8 mouse cellular contexts compared by ENCODE assay signal in the genomic region with DNA sequence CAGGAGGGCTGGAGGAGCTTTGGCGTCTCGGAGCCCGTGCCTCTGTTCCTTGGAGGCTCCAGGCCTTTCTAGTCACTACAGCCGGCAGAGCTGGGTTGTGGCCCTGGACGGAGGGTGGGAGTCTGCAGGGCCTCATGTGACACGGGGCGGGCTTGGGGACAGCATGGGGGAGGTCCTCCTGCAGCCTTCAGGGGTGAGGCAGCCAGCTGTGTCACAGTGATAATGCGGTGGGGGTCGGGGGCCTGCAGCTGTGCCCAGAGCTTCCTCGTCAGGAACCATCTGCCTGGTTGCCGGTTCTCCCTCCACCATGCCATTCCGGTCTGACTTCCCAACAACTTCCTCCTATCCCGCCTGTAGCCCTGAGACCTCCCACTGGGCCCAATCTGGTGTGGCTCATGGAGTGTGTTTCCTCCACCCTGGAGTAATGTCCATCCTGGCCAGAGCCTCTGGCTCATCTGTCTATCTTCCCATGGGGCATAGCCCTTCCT. TPM values are rescaled to one million over a fixed set of nuclear protein-coding genes. Genes with fewer than 3 reads are reported as not detected.
DNase-seq lines count a peak whose midpoint lies in the region; ATAC-seq and TF ChIP-seq lines count a peak whose summit lies in the region.

Cbfa2t3 (minus strand) TSS at position 105 of the 488 bp plus-strand sequence.

- peak within 1 kb of the TSS; percentile 33 for H3K4me3 ChIP-seq in forebrain, embryonic 10.5 days
- H3K4me3 ChIP-seq in forebrain, postnatal 0 days (ENCODE audit: low read depth, low read length): no peak within 1 kb of the TSS
- H3K4me3 ChIP-seq in embryonic facial prominence, embryonic 11.5 days (ENCODE audit: low read depth, low read length): 0 out of 2 replicates have a peak within 1 kb of the TSS, but pooled peaks have one; percentile 3
- peak within 1 kb of the TSS; percentile 44 for H3K4me3 ChIP-seq in heart, embryonic 13.5 days
- peak within 1 kb of the TSS; percentile 90 for H3K4me3 ChIP-seq in megakaryocyte, embryonic 14.5 days (replicated peaks)

- ATAC-seq in forebrain, postnatal 0 days: no peak
- ATAC-seq in embryonic facial prominence, embryonic 11.5 days (replicated peaks; ENCODE audit: insufficient number of reproducible peaks, low FRiP score, low TSS enrichment, low read depth): peak; percentile 66; the same call in 1 of the 2 replicates
- peak; percentile 50; the same call in 1 of the 2 replicates for ATAC-seq in heart, embryonic 13.5 days (ENCODE audit: extremely low read depth, insufficient number of reproducible peaks, low FRiP score, low TSS enrichment)

- peaks cover 29% of the 10 kb centered on the region for H3K4me1 ChIP-seq in forebrain, embryonic 10.5 days
- H3K4me1 ChIP-seq in forebrain, postnatal 0 days (ENCODE audit: insufficient read depth): no peaks in the 10 kb centered on the region
- H3K4me1 ChIP-seq in embryonic facial prominence, embryonic 11.5 days (ENCODE audit: control insufficient read depth, insufficient read depth, low read length): no peaks in the 10 kb centered on the region
- H3K4me1 ChIP-seq in heart, embryonic 13.5 days: peaks cover 34% of the 10 kb centered on the region
- peaks cover 100% of the 10 kb centered on the region for H3K4me1 ChIP-seq in megakaryocyte, embryonic 14.5 days

- H3K27ac ChIP-seq in forebrain, embryonic 10.5 days: peak within 1 kb of the TSS; percentile 42
- no peak within 1 kb of the TSS for H3K27ac ChIP-seq in forebrain, postnatal 0 days (ENCODE audit: low read depth, low read length)
- H3K27ac ChIP-seq in embryonic facial prominence, embryonic 11.5 days (replicated peaks; ENCODE audit: low read depth, low read length): no peak within 1 kb of the TSS
- H3K27ac ChIP-seq in heart, embryonic 13.5 days (replicated peaks): peak within 1 kb of the TSS; percentile 61

- H3K9me3 ChIP-seq in forebrain, embryonic 10.5 days: no peaks in the 10 kb centered on the region
- H3K9me3 ChIP-seq in forebrain, postnatal 0 days (ENCODE audit: low read length): no peaks in the 10 kb centered on the region
- no peaks in the 10 kb centered on the region for H3K9me3 ChIP-seq in embryonic facial prominence, embryonic 11.5 days (replicated peaks; ENCODE audit: control insufficient read depth, low read length)
- no peaks in the 10 kb centered on the region for H3K9me3 ChIP-seq in heart, embryonic 13.5 days
- no peaks in the 10 kb centered on the region for H3K9me3 ChIP-seq in megakaryocyte, embryonic 14.5 days

- no peak within 1 kb of the TSS for H3K9ac ChIP-seq in forebrain, postnatal 0 days
- H3K9ac ChIP-seq in embryonic facial prominence, embryonic 11.5 days (replicated peaks; ENCODE audit: low read length): no peak within 1 kb of the TSS
- peak within 1 kb of the TSS; percentile 67 for H3K9ac ChIP-seq in heart, embryonic 13.5 days

- no peak for DNase-seq in forebrain, embryonic 10.5 days (ENCODE audit: extremely low spot score, low spot score)
- no peak for DNase-seq in forebrain, postnatal 0 days
- no peak for DNase-seq in embryonic facial prominence, embryonic 11.5 days (ENCODE audit: low spot score)
- DNase-seq in kidney, postnatal 36 days: peak; percentile 51 to 54
- peak; percentile 58 for DNase-seq in thymus, postnatal 0 days (ENCODE audit: low spot score)
- no peak for DNase-seq in frontal cortex, adult 2 months (ENCODE audit: extremely low spot score in 1 of 2, low spot score in 1 of 2)

- no peaks in the 10 kb centered on the region for H3K36me3 ChIP-seq in forebrain, embryonic 10.5 days (replicated peaks)
- no peaks in the 10 kb centered on the region for H3K36me3 ChIP-seq in forebrain, postnatal 0 days (ENCODE audit: insufficient read depth)
- H3K36me3 ChIP-seq in embryonic facial prominence, embryonic 11.5 days (replicated peaks; ENCODE audit: control insufficient read depth, insufficient read depth, low read depth, low read length): no peaks in the 10 kb centered on the region
- no peaks in the 10 kb centered on the region for H3K36me3 ChIP-seq in heart, embryonic 13.5 days
- H3K36me3 ChIP-seq in megakaryocyte, embryonic 14.5 days (replicated peaks; ENCODE audit: low read length): peaks cover 41% of the 10 kb centered on the region

- 0 out of 2 replicates have a peak, but pooled peaks cover 3% of the 10 kb centered on the region for H3K27me3 ChIP-seq in forebrain, embryonic 10.5 days (ENCODE audit: poor library complexity, severe bottlenecking)
- H3K27me3 ChIP-seq in forebrain, postnatal 0 days (ENCODE audit: insufficient read depth, low read length): no peaks in the 10 kb centered on the region
- no peaks in the 10 kb centered on the region for H3K27me3 ChIP-seq in embryonic facial prominence, embryonic 11.5 days (ENCODE audit: control insufficient read depth, insufficient read depth, low read length)
- peaks cover 59% of the 10 kb centered on the region for H3K27me3 ChIP-seq in heart, embryonic 13.5 days (replicated peaks)
- H3K27me3 ChIP-seq in megakaryocyte, embryonic 14.5 days (replicated peaks): peaks cover 3% of the 10 kb centered on the region

- 64% methylated on average over 13 of the region's 13 CpGs for WGBS in forebrain, embryonic 10.5 days
- WGBS in forebrain, postnatal 0 days: 67% methylated on average over 13 of the region's 13 CpGs
- WGBS in embryonic facial prominence, embryonic 11.5 days: 55% methylated on average over 13 of the region's 13 CpGs
- WGBS in heart, embryonic 13.5 days: 25% methylated on average over 13 of the region's 13 CpGs

- H3K4me2 ChIP-seq in forebrain, postnatal 0 days (ENCODE audit: low read depth): no peak within 1 kb of the TSS
- no peak within 1 kb of the TSS for H3K4me2 ChIP-seq in embryonic facial prominence, embryonic 11.5 days (ENCODE audit: low read depth, low read length)
- H3K4me2 ChIP-seq in heart, embryonic 13.5 days: peak within 1 kb of the TSS; percentile 62

- no peak for TF ChIP-seq CTCF in forebrain, postnatal 0 days (IDR thresholded peaks at IDR 0.05; ENCODE audit: low read depth)

RNA-seq across cellular contexts. Expression of gene Cbfa2t3, which starts in this region (rescaled TPM):
- 1.6 and 2.4 TPM in 2 replicates for polyA plus RNA-seq in forebrain, embryonic 10.5 days (2016; fragmentation: Nextera tagmentation; extraction: Ambion mirVana)
- 4.5 and 5.6 TPM in 2 replicates for total RNA-seq in forebrain, postnatal 0 days (2014; rRNA removed)
- polyA plus RNA-seq in forebrain, postnatal 0 days (2015; fragmentation: Nextera tagmentation; extraction: Ambion mirVana): 4.9 and 9.5 TPM in 2 replicates
- 1.9 and 2.1 TPM in 2 replicates for polyA plus RNA-seq in embryonic facial prominence, embryonic 11.5 days (2014; fragmentation: Nextera tagmentation; extraction: Ambion mirVana)
- 4.2 and 4.8 TPM in 2 replicates for polyA plus RNA-seq in heart, embryonic 13.5 days (2015; fragmentation: Nextera tagmentation; extraction: Ambion mirVana)
- polyA plus RNA-seq in megakaryocyte, embryonic 14.5 days (2012; ENCODE audit: insufficient read depth, low replicate concordance): 54.9 and 189 TPM in 2 replicates
- polyA plus RNA-seq in thymus, postnatal 0 days (2015; fragmentation: Nextera tagmentation; extraction: Ambion mirVana): 15.2 and 16.7 TPM in 2 replicates
- polyA plus RNA-seq in frontal cortex, adult 2 months (2012; rRNA removed): 7.7 and 8.6 TPM in 2 replicates

Comparison
In these comparisons a context has a peak if more than half of its experiments do, and no peak if none do; other contexts are left out.
1. H3K27ac ChIP-seq: peak in forebrain, embryonic 10.5 days (single experiment) and heart, embryonic 13.5 days (single experiment); none in forebrain, postnatal 0 days (single experiment) and embryonic facial prominence, embryonic 11.5 days (single experiment).
2. DNase-seq: peak in kidney, postnatal 36 days (2 of 2) and thymus, postnatal 0 days (single experiment); none in forebrain, embryonic 10.5 days (single experiment), forebrain, postnatal 0 days (single experiment), embryonic facial prominence, embryonic 11.5 days (single experiment) and frontal cortex, adult 2 months (0 of 2).